Mouse (Mus musculus): Measurements from ENCODE around the gene Mycbpap. TPM values are rescaled to one million over a fixed set of nuclear protein-coding genes. Genes with fewer than 3 reads are reported as not detected.

Gene Mycbpap
- total RNA-seq, 2 experiments from 2014 or later = 5.4 TPM; not detected in 1

DNA sequence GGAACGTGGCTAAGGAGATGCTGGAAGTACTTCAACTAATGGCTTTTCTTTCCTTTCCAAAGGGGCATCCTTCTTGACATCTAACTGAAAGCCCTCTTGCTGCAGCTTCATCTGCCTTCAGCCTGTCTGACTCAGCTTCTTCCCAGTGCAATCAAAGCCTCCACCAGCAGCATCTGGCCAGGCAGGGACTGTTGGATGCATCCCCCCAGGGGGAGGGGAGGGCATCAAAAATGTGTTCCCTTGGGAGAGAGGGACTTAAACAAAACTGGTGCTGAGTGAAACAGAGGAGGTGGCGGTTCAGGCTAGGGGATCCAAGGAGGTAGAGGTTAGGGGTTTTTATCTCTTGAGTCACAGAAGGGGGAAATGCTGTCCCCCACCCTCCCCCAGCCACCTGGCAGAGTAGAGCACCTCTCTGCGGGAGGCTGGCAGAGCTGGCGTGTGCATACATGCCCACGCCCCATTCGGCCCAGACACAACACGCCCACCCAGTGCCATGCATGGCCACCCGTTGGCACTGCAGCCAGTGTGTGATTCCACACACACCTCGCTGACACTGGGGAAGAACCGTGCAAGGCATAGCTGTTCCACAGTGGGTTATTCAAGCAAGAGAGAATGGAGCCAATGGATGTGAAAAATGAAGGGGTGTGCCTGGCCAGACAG is 66.3 kb downstream of the Mycbpap start:
- ATAC-seq (replicated peaks; ENCODE audit: poor library complexity, severe bottlenecking) = no peak

DNA sequence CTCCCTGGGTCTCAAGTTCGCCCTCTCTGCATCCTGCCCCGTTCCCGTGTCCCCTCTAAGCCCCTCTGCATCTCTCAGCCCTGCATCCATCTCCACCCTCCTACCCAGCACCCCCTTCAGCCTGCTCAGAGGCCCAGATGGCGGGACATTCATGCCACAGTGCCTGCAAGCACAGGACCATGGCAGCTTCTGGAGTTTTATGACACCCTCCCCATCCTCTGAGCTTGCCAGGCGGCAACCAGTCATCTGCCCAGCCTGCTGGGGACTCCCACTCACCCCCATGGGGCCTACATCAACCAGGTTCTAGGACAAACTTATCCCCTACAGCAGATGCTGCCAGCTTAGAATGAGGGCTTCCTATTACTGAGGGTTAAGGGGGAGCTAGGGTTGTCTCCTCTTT is 66.8 kb downstream of the Mycbpap start:
- ATAC-seq (replicated peaks; ENCODE audit: poor library complexity, severe bottlenecking) = no peak

Other genes with a start within 250 kb of the Mycbpap start
- gene Gm21885, start 239.9 kb downstream of the Mycbpap start, total RNA-seq (2014; fragmentation: Nextera tagmentation) = not detected in 2 replicates
- not detected in 2 replicates for gene Gm21885, start 239.9 kb downstream of the Mycbpap start, total RNA-seq (2017)
- gene Luc7l3, start 199.8 kb downstream of the Mycbpap start, total RNA-seq (2014; fragmentation: Nextera tagmentation) = 172 and 209 TPM in 2 replicates
- gene Luc7l3, start 199.8 kb downstream of the Mycbpap start, total RNA-seq (2017) = 335 and 378 TPM in 2 replicates
- gene Ankrd40, start 193.7 kb downstream of the Mycbpap start, total RNA-seq (2014; fragmentation: Nextera tagmentation) = 38.6 and 39.7 TPM in 2 replicates
- 46.9 and 67.0 TPM in 2 replicates for gene Ankrd40, start 193.7 kb downstream of the Mycbpap start, total RNA-seq (2017)
- gene Abcc3, start 128.7 kb downstream of the Mycbpap start, total RNA-seq (2014; fragmentation: Nextera tagmentation) = 0.34 and 2.0 TPM in 2 replicates
- gene Abcc3, start 128.7 kb downstream of the Mycbpap start, total RNA-seq (2017) = 0.05 and 0.30 TPM in 2 replicates
- gene Cacna1g, start 47.5 kb downstream of the Mycbpap start, total RNA-seq (2014; fragmentation: Nextera tagmentation) = not detected in 2 replicates
- not detected in 2 replicates for gene Cacna1g, start 47.5 kb downstream of the Mycbpap start, total RNA-seq (2017)
- not detected in 2 replicates for gene Spata20, start 35.6 kb downstream of the Mycbpap start, total RNA-seq (2014; fragmentation: Nextera tagmentation)
- not detected in 2 replicates for gene Spata20, start 35.6 kb downstream of the Mycbpap start, total RNA-seq (2017)
- not detected in 2 replicates for gene Epn3, start 21.8 kb downstream of the Mycbpap start, total RNA-seq (2014; fragmentation: Nextera tagmentation)
- not detected in 2 replicates for gene Epn3, start 21.8 kb downstream of the Mycbpap start, total RNA-seq (2017)
- 6.2 and 8.7 TPM in 2 replicates for gene Rsad1, start 27.5 kb upstream of the Mycbpap start, total RNA-seq (2014; fragmentation: Nextera tagmentation)
- 4.4 and 5.7 TPM in 2 replicates for gene Rsad1, start 27.5 kb upstream of the Mycbpap start, total RNA-seq (2017)
- gene Chad, start 43.3 kb upstream of the Mycbpap start, total RNA-seq (2014; fragmentation: Nextera tagmentation) = not detected in 2 replicates
- not detected in 2 replicates for gene Chad, start 43.3 kb upstream of the Mycbpap start, total RNA-seq (2017)
- gene Acsf2, start 80.1 kb upstream of the Mycbpap start, total RNA-seq (2014; fragmentation: Nextera tagmentation) = 12.9 and 18.9 TPM in 2 replicates
- 2.1 and 2.5 TPM in 2 replicates for gene Acsf2, start 80.1 kb upstream of the Mycbpap start, total RNA-seq (2017)
- 142 and 150 TPM in 2 replicates for gene Lrrc59, start 108.0 kb upstream of the Mycbpap start, total RNA-seq (2014; fragmentation: Nextera tagmentation)
- gene Lrrc59, start 108.0 kb upstream of the Mycbpap start, total RNA-seq (2017) = 238 and 257 TPM in 2 replicates
- gene Mrpl27, start 132.0 kb upstream of the Mycbpap start, total RNA-seq (2014; fragmentation: Nextera tagmentation) = 46.8 and 49.3 TPM in 2 replicates
- 40.0 and 45.7 TPM in 2 replicates for gene Mrpl27, start 132.0 kb upstream of the Mycbpap start, total RNA-seq (2017)
- 8.2 and 16.4 TPM in 2 replicates for gene Eme1, start 132.2 kb upstream of the Mycbpap start, total RNA-seq (2014; fragmentation: Nextera tagmentation)
- 36.4 and 51.6 TPM in 2 replicates for gene Eme1, start 132.2 kb upstream of the Mycbpap start, total RNA-seq (2017)
- 4.9 and 15.7 TPM in 2 replicates for gene Xylt2, start 155.8 kb upstream of the Mycbpap start, total RNA-seq (2014; fragmentation: Nextera tagmentation)
- 3.9 and 4.8 TPM in 2 replicates for gene Xylt2, start 155.8 kb upstream of the Mycbpap start, total RNA-seq (2017)
- not detected in 2 replicates for gene Gm11541, start 182.8 kb upstream of the Mycbpap start, total RNA-seq (2014; fragmentation: Nextera tagmentation)
- not detected in 2 replicates for gene Gm11541, start 182.8 kb upstream of the Mycbpap start, total RNA-seq (2017)
- not detected in 2 replicates for gene Cdc34b, start 220.0 kb upstream of the Mycbpap start, total RNA-seq (2014; fragmentation: Nextera tagmentation)
- not detected in 2 replicates for gene Cdc34b, start 220.0 kb upstream of the Mycbpap start, total RNA-seq (2017)